Mouse (Mus musculus) heart, postnatal 0 days (tissue): Measurements from ENCODE around the gene 1700003E16Rik.

Source experiments
- CTCF ChIP-seq: IDR thresholded peaks from 2 replicates; pipeline ENCODE4 v1.5.1; 2016; ENCODE audit warnings: antibody characterized with exemption, control low read depth, low read depth
- EP300 ChIP-seq: IDR thresholded peaks from 2 replicates; pipeline ENCODE4 v1.6.1; 2016; ENCODE audit warnings: antibody characterized with exemption, low read depth

DNA sequence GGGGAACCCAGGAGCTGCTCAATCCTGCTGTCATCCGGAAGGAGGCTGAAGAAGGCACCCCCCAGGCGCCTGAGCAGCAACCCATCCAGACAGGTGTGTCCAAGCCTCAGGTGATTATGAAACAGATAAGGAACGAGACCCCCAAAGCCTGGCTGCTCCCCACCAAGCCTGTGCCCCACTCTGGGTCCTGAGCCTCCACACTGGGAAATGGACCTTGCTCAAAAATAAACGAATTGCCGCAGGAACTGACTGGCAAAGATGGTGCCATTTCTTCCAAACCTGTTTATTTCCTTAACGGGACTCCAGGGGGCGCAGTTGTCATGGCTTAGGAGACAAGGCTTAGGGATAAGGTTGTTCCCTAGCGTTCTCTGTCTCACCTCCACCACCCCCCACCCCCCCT, 6.5 kb downstream of the 1700003E16Rik start:
- TF ChIP-seq CTCF (peak; percentile 76), EP300 (no peak)
